Mouse (Mus musculus) spleen, adult 2 months (tissue): Measurements from ENCODE around the gene Fbrs.

Source experiments
- CTCF ChIP-seq: fragments of 200-500 bp; IDR thresholded peaks from 2 replicates; pipeline ENCODE4 v1.5.1; 2011; ENCODE audit warnings: mild to moderate bottlenecking, inconsistent platforms; ENCODE audit not compliant: insufficient read depth, insufficient read length, insufficient replicate concordance; ENCODE audit errors: extremely low read depth
- POLR2A ChIP-seq: fragments of 200-500 bp; IDR thresholded peaks from 2 replicates; pipeline ENCODE4 v1.6.1; 2011; ENCODE audit warnings: low read depth, low read length, inconsistent platforms

DNA sequence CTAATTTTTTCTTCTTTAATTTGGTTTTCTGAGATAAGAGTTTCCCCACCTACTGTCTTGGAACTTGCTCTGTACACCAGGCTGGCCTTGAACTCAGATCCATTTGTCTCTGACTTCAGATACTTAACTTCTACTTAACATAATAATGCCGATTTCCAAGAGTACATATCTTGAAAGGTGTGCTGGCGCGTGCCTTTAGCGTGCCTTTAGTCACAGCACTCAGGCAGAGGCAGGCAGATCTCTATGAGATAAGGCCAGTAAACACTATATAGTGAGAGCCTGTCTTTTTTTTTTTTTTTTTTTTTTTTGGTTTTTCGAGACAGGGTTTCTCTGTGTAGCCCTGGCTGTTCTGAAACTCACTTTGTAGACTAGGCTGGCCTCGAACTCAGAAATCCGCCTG is 37.3 kb downstream of the Fbrs start:
- no peak for TF ChIP-seq CTCF
- no peak for TF ChIP-seq POLR2A
